Mouse (Mus musculus): ENCODE results near the gene C87499. TPM values are rescaled to one million over a fixed set of nuclear protein-coding genes. Genes with fewer than 3 reads are reported as not detected.

Gene C87499
- not detected in 2 replicates for polyA plus RNA-seq (2012; rRNA removed)

DNA sequence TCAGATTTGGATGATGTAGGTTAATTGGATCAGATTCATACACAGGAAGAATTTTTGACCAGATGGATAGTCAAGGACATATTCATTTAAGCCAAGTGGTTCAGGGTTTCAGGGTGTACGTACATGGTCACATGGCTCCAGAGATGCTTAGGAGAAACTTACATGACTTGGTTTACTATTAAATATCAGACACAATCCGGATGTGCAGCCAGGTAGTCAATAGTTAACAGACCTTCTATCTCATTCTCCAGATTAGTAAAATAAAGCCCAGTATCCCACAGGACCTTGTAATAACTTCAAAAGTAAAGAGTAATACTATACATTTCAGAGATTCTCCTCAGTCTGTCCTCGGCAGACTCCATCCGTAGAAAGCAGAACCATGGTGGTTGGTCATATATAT lies at the start of gene C87499:
Gene C87499, minus strand, starts transcription at position 101 of the 400 bp plus-strand sequence.
- no peak for DNase-seq (ENCODE audit: low spot score)

GRCm38 (mm10) chr4:88683812-88684211 lies 49.6 kb upstream of the C87499 start, which contains the start of gene Ifna2:
Gene Ifna2 (minus strand): TSS chr4:88683912.
- no peak for DNase-seq (ENCODE audit: low spot score)

GRCm38 (mm10) chr4:88681353-88681752 lies 47.1 kb upstream of the C87499 start:
- no peak for DNase-seq (ENCODE audit: low spot score)

DNA sequence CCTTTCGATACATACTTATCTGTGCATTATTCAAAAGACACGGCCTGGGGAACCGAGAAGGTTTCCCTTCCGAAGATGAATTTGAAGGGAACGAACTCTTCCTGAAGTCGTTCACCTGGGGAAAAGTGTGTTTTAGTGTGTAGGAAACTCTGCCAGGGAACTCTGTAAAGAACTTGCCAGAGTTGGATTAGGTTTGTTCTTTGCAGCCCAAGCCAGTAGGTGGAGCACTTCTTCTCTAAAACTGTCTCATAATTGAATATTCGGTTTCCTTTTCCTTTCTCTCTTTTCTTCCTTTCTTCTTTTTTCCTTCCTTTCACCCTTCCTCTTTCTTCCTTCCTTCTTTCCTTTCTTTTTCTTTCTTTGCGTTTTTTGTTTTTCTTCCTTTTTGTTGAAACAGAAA lies 46.2 kb upstream of the C87499 start:
- no peak for DNase-seq (ENCODE audit: low spot score)

DNA sequence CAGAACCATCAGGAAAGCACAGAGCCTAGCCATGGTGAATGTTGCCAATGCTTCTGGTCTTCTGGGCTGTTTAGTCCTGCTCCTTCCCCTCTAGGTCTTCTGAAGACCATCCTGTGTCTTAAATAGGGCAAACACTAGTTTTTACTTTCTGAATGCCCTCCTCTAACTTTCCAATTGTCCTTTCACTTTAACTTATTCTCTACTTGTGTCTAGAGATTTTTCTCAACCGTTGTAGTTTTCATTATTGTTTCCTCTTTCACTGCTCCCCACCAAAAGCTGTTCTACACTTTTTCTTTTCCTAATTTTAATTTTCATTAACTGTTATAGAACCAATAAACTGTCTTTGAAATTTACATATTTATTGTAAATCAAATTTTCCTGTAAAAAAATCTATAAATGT lies 42.6 kb upstream of the C87499 start, which contains the start of gene Ifna16:
Gene Ifna16, minus strand, starts transcription at position 101 of the 400 bp plus-strand sequence.
- no peak for DNase-seq (ENCODE audit: low spot score)

DNA sequence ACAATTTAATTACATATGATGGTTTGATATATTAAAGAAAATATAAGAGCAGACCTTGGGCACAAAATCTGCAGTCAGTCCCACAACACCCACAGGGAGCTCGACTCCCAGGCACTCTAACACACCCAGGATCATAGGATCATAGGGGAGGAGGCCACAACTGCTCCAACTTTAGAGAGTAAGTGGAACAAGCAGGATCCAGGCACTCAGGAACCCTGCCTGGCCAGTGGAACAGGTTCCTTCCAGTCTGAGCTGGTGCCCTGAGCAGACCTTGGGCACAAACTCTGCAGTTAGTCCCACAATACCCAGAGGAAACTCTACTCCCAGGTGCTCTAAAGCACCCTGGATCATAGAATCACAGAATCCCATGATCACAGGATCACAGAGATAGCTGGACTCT lies 21.2 kb upstream of the C87499 start:
- DNase-seq (ENCODE audit: low spot score) = no peak

DNA sequence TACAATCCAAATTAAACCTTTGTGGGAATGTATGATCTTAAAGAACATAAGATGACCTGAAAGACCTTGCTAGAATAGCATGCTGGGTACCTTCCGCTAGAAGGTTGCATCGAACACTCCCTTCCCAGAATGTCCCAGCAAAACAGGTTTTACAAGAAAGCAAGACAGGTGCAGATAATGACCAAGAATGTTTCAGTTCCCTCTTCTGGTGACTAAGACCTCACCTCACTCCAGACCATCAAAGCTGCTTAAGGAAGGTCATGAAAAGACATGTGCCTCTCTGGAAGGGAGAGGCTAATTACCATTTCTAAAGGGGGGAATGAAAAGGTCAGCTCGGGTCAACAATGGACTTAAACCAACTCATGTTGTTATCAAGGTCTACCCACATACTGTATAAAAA lies 19.4 kb upstream of the C87499 start:
- DNase-seq (ENCODE audit: low spot score) = no peak

- DNase-seq (ENCODE audit: low spot score) = no peak
Observed at GRCm38 (mm10) chr4:88644359-88644758, 10.1 kb upstream of the C87499 start, which contains the start of gene Ifna13. Gene Ifna13 (minus strand): TSS chr4:88644459.

- DNase-seq (ENCODE audit: low spot score) = no peak
Observed at GRCm38 (mm10) chr4:88642526-88642925, 8.3 kb upstream of the C87499 start.

DNA sequence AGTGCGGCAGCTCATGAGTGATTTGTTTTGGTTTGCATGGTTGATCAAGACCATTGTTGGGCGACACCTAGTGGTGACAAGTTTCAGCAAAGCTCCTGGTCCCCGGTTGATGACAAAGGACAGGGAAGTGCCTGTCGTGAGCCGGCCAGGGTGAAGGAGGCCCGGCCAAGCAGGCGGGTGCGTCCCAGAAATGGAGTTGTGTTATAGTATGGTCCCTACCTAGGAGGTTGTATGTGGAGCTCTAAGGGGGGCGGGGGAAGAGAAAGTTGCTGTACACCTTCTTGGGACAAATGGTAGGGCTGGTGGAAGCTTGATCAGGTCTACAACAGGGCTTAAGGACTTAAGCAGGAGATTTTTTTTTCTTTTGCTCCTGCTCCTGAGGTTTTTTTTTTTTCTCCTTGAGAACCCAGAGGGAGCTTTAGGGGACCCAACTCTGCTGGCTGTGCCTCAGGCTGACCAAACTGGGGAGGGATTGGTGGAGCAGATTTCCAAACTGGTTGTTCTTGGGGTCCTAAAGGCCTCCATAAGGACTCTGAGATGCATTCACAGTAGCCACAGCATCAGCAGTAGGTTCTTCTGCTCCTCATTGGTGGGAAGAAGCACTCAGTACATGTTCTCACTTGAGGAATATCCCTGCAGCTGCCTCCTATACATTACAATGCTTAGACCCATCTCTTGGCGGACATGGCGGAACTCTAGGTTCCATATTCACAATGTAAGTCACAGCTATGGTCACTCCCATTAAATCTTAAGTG lies 7.0 kb upstream of the C87499 start:
- DNase-seq (ENCODE audit: low spot score) = peak; percentile 85

DNA sequence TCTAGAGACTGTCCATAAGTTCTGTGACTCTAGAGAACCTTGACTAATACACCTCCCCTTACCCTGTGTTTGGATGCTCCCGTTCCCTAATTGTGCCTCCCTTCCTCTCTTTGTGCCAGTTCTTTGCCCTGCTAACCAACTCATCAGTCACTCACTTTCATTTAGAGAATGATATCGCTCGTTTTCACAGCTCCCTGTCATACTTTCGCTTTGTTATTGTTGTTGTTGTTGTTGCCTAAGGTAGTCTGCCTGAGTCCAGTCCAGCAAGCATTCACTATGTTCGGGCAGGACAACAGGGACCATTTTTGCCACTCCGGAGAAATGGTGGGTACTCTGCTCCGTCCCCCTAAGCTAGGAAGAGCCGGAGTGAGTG lies 6.5 kb upstream of the C87499 start:
- DNase-seq (ENCODE audit: low spot score) = no peak

- DNase-seq (ENCODE audit: low spot score) = no peak
Observed at GRCm38 (mm10) chr4:88603276-88603675, 30.9 kb downstream of the C87499 start, which contains the start of gene Ifna12. Gene Ifna12 (minus strand): TSS chr4:88603376.

DNA sequence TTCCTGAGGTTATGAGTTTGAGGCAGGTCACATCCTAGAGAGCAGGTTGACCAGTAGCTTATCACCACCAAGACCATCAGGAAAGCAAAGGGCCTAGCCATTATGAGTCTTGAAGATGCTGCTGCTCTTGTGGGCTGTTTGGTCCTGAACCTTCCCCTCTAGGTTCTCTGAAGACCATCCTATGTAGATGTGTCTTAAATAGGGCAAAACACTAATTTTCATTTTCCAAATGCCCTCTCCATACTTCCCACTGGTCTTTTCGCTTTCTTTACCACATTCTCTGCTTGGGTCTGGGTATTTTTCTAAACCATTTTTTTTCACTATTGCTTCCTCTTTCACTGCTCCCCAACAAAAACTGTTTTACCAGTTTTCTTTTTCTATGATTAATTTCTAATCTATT lies 41.9 kb downstream of the C87499 start, which contains the start of gene Ifna9:
Gene Ifna9, minus strand, starts transcription at position 101 of the 400 bp plus-strand sequence.
- no peak for DNase-seq (ENCODE audit: low spot score)

Other genes starting within 250 kb of the C87499 start
- 13.1 and 15.5 TPM in 2 replicates for gene Hacd4, start 195.5 kb downstream of the C87499 start, polyA plus RNA-seq (2012; rRNA removed)
- gene Ifnb1, start 111.6 kb downstream of the C87499 start, polyA plus RNA-seq (2012; rRNA removed) = not detected in 2 replicates
- gene Ifna15, start 76.2 kb downstream of the C87499 start, polyA plus RNA-seq (2012; rRNA removed) = not detected in 2 replicates
- not detected in 2 replicates for gene Ifna14, start 62.6 kb downstream of the C87499 start, polyA plus RNA-seq (2012; rRNA removed)
- not detected in 2 replicates for gene Ifna9, start 42.0 kb downstream of the C87499 start, polyA plus RNA-seq (2012; rRNA removed)
- not detected in 2 replicates for gene Ifna12, start 31.0 kb downstream of the C87499 start, polyA plus RNA-seq (2012; rRNA removed)
- not detected in 2 replicates for gene Ifna13, start 10.0 kb upstream of the C87499 start, polyA plus RNA-seq (2012; rRNA removed)
- gene Ifna16, start 42.5 kb upstream of the C87499 start, polyA plus RNA-seq (2012; rRNA removed) = not detected in 2 replicates
- gene Ifna2, start 49.5 kb upstream of the C87499 start, polyA plus RNA-seq (2012; rRNA removed) = not detected in 2 replicates
- gene Ifnab, start 56.9 kb upstream of the C87499 start, polyA plus RNA-seq (2012; rRNA removed) = not detected in 2 replicates
- 0.25 and 0.66 TPM in 2 replicates for gene Gm26566, start 87.4 kb upstream of the C87499 start, polyA plus RNA-seq (2012; rRNA removed)
- 40.0 and 42.0 TPM in 2 replicates for gene Klhl9, start 88.1 kb upstream of the C87499 start, polyA plus RNA-seq (2012; rRNA removed)
- gene Gm13271, start 120.5 kb upstream of the C87499 start, polyA plus RNA-seq (2012; rRNA removed) = not detected in 2 replicates
- 0.04 and 0.10 TPM in 2 replicates for gene Gm13283, start 125.7 kb upstream of the C87499 start, polyA plus RNA-seq (2012; rRNA removed)
- 0.07 TPM in 1 of 2 replicates, not detected in the other for gene Gm13290, start 139.4 kb upstream of the C87499 start, polyA plus RNA-seq (2012; rRNA removed)
- gene Gm13289, start 142.5 kb upstream of the C87499 start, polyA plus RNA-seq (2012; rRNA removed) = not detected in 2 replicates
- gene Gm13272, start 145.4 kb upstream of the C87499 start, polyA plus RNA-seq (2012; rRNA removed) = not detected in 2 replicates
- gene Ifnz, start 147.7 kb upstream of the C87499 start, polyA plus RNA-seq (2012; rRNA removed) = 0.12 TPM in 1 of 2 replicates, not detected in the other
- not detected in 2 replicates for gene Gm13276, start 151.3 kb upstream of the C87499 start, polyA plus RNA-seq (2012; rRNA removed)
- gene Gm13277, start 154.2 kb upstream of the C87499 start, polyA plus RNA-seq (2012; rRNA removed) = not detected in 2 replicates
- gene Gm13278, start 157.1 kb upstream of the C87499 start, polyA plus RNA-seq (2012; rRNA removed) = not detected in 2 replicates
- not detected in 2 replicates for gene Gm13275, start 160.1 kb upstream of the C87499 start, polyA plus RNA-seq (2012; rRNA removed)
- gene Gm13279, start 163.0 kb upstream of the C87499 start, polyA plus RNA-seq (2012; rRNA removed) = not detected in 2 replicates
- 0.07 TPM in 1 of 2 replicates, not detected in the other for gene Gm13285, start 165.3 kb upstream of the C87499 start, polyA plus RNA-seq (2012; rRNA removed)
- 0.15 TPM in 1 of 2 replicates, not detected in the other for gene Gm13287, start 168.8 kb upstream of the C87499 start, polyA plus RNA-seq (2012; rRNA removed)
- 0.01 TPM in 1 of 2 replicates, not detected in the other for gene Gm13288, start 171.1 kb upstream of the C87499 start, polyA plus RNA-seq (2012; rRNA removed)
- not detected in 2 replicates for gene Ifna7, start 181.8 kb upstream of the C87499 start, polyA plus RNA-seq (2012; rRNA removed)
- gene Ifna11, start 185.5 kb upstream of the C87499 start, polyA plus RNA-seq (2012; rRNA removed) = not detected in 2 replicates
- gene Ifna6, start 193.0 kb upstream of the C87499 start, polyA plus RNA-seq (2012; rRNA removed) = not detected in 2 replicates
- gene Ifna5, start 201.1 kb upstream of the C87499 start, polyA plus RNA-seq (2012; rRNA removed) = not detected in 2 replicates
- not detected in 2 replicates for gene Ifna4, start 207.4 kb upstream of the C87499 start, polyA plus RNA-seq (2012; rRNA removed)
- not detected in 2 replicates for gene Ifna1, start 215.7 kb upstream of the C87499 start, polyA plus RNA-seq (2012; rRNA removed)
- 0.48 and 0.80 TPM in 2 replicates for gene Ifne, start 245.8 kb upstream of the C87499 start, polyA plus RNA-seq (2012; rRNA removed)